ENCODE assay signal across 8 mouse cellular contexts in genomic region chr12:56404833-56405232, GRCm38 (mm10). TPM values are rescaled to one million over a fixed set of nuclear protein-coding genes. Genes with fewer than 3 reads are reported as not detected.
DNase-seq lines count a peak whose midpoint lies in the region; ATAC-seq lines count a peak whose summit lies in the region.

No protein-coding gene starts in this region.

- ATAC-seq in intestine, embryonic 14.5 days (replicated peaks; ENCODE audit: low FRiP score, low TSS enrichment, low read depth), result no peak
- ATAC-seq in intestine, embryonic 16.5 days, result no peak

- no peaks in the 10 kb centered on the region for H3K9me3 ChIP-seq in intestine, embryonic 14.5 days (ENCODE audit: control insufficient read depth, low read length)
- no peaks in the 10 kb centered on the region for H3K9me3 ChIP-seq in intestine, embryonic 16.5 days (ENCODE audit: control insufficient read depth, low read length)
- no peaks in the 10 kb centered on the region for H3K9me3 ChIP-seq in embryonic facial prominence, embryonic 10.5 days

- H3K4me2 ChIP-seq in intestine, embryonic 14.5 days (ENCODE audit: low read length), result no peak overlapping the region
- H3K4me2 ChIP-seq in intestine, embryonic 16.5 days (ENCODE audit: low read depth, low read length), result no peak overlapping the region

- H3K27me3 ChIP-seq in intestine, embryonic 14.5 days (replicated peaks; ENCODE audit: control insufficient read depth, insufficient read depth, low read length), result no peaks in the 10 kb centered on the region
- no peaks in the 10 kb centered on the region for H3K27me3 ChIP-seq in intestine, embryonic 16.5 days (replicated peaks; ENCODE audit: control insufficient read depth, insufficient read depth, low read length)
- no peaks in the 10 kb centered on the region for H3K27me3 ChIP-seq in embryonic facial prominence, embryonic 10.5 days (replicated peaks; ENCODE audit: low read depth, poor library complexity, severe bottlenecking)

- WGBS in intestine, embryonic 14.5 days, result 40% methylated on average over 4 of the region's 4 CpGs
- WGBS in intestine, embryonic 16.5 days, result 42% methylated on average over 4 of the region's 4 CpGs
- 35% methylated on average over 4 of the region's 4 CpGs for WGBS in embryonic facial prominence, embryonic 10.5 days

- H3K4me1 ChIP-seq in intestine, embryonic 14.5 days (replicated peaks; ENCODE audit: control insufficient read depth, insufficient read depth, low read length), result no peaks in the 10 kb centered on the region
- H3K4me1 ChIP-seq in intestine, embryonic 16.5 days (ENCODE audit: control insufficient read depth, insufficient read depth, low read length), result no peaks in the 10 kb centered on the region
- no peaks in the 10 kb centered on the region for H3K4me1 ChIP-seq in embryonic facial prominence, embryonic 10.5 days

- no peaks in the 10 kb centered on the region for H3K36me3 ChIP-seq in intestine, embryonic 14.5 days (ENCODE audit: control insufficient read depth, insufficient read depth, low read length)
- H3K36me3 ChIP-seq in intestine, embryonic 16.5 days (ENCODE audit: control insufficient read depth, insufficient read depth, low read length), result no peaks in the 10 kb centered on the region
- no peaks in the 10 kb centered on the region for H3K36me3 ChIP-seq in embryonic facial prominence, embryonic 10.5 days (replicated peaks)

- DNase-seq in intestine, embryonic 14.5 days (ENCODE audit: low spot score), result peak; percentile 76
- DNase-seq in WW6 (ENCODE audit: low read depth, low spot score), result peak; percentile 34
- peak; percentile 76 for DNase-seq in embryonic facial prominence, embryonic 10.5 days (ENCODE audit: low spot score)
- DNase-seq in kidney, adult 11 months, result peak; percentile 18
- DNase-seq in left cerebral cortex, postnatal 25 days (ENCODE audit: low spot score in 2 of 2), result peak; percentile 6 to 20
- DNase-seq in retina, adult 2 months (ENCODE audit: low read depth, low spot score), result peak; percentile 18
- DNase-seq in thymus, postnatal 25 days, result peak; percentile 29

- no peak overlapping the region for H3K9ac ChIP-seq in intestine, embryonic 14.5 days (ENCODE audit: low read length)
- no peak overlapping the region for H3K9ac ChIP-seq in intestine, embryonic 16.5 days (ENCODE audit: low read depth, low read length)

- no peak overlapping the region for H3K27ac ChIP-seq in intestine, embryonic 14.5 days (ENCODE audit: low read depth)
- H3K27ac ChIP-seq in intestine, embryonic 16.5 days (ENCODE audit: low read length), result no peak overlapping the region
- H3K27ac ChIP-seq in embryonic facial prominence, embryonic 10.5 days (replicated peaks), result no peak overlapping the region

- H3K4me3 ChIP-seq in intestine, embryonic 14.5 days (ENCODE audit: low read depth, low read length), result no peak overlapping the region
- no peak overlapping the region for H3K4me3 ChIP-seq in intestine, embryonic 16.5 days (ENCODE audit: low read length)
- H3K4me3 ChIP-seq in embryonic facial prominence, embryonic 10.5 days, result no peak overlapping the region

- intact Hi-C loops in left cerebral cortex, postnatal 25 days (cut with DNase I), result loop anchor here (1.0 to 10.0 kb wide), 3 partner anchors 163 to 520 kb away; no protein-coding TSS in a partner anchor

RNA-seq across cellular contexts. Expression of gene Mbip, which starts 59.1 kb away (rescaled TPM):
- polyA plus RNA-seq in intestine, embryonic 14.5 days (2014; fragmentation: Nextera tagmentation; extraction: Ambion mirVana), result 29.4 and 31.7 TPM in 2 replicates
- polyA plus RNA-seq in intestine, embryonic 16.5 days (2015; fragmentation: Nextera tagmentation; extraction: Ambion mirVana), result 21.3 and 24.4 TPM in 2 replicates
- 46.4 and 55.6 TPM in 2 replicates for polyA plus RNA-seq in embryonic facial prominence, embryonic 10.5 days (2016; fragmentation: Nextera tagmentation; extraction: Ambion mirVana)
- total RNA-seq in left cerebral cortex, postnatal 25 days (2021), result 10 to 100 TPM; 18.4 to 22.5 TPM

Comparison
In these comparisons a context has a peak if more than half of its experiments do, and no peak if none do; other contexts are left out.
1. DNase-seq: peak in every context shown above with its lines; median percentile 76 in intestine, embryonic 14.5 days; 76 in embryonic facial prominence, embryonic 10.5 days; 34 in WW6; 29 in thymus, postnatal 25 days; 18 in kidney, adult 11 months; 18 in retina, adult 2 months; 13 in left cerebral cortex, postnatal 25 days.